Mouse (Mus musculus) CH12.LX (cell line): ENCODE data around the gene Dgkg. TPM values are rescaled to one million over a fixed set of nuclear protein-coding genes. Genes with fewer than 3 reads are reported as not detected.

Experiments
- DNase-seq: peaks from one replicate; pipeline ENCODE4 v3.0.0-alpha.2; 2013; ENCODE audit errors: extremely low read depth
- H3K27ac ChIP-seq: 2 replicates; pipeline ENCODE4 v1.5.1; 2012; ENCODE audit warnings: low read depth, mild to moderate bottlenecking, control low read depth, moderate library complexity; ENCODE audit not compliant: insufficient read depth
- H3K27me3 ChIP-seq: replicated peaks from 2 replicates; pipeline ENCODE3; 2012; ENCODE audit warnings: inconsistent platforms
- H3K36me3 ChIP-seq, 2 experiments: replicated peaks in 1 of 2; 2 replicates each; pipeline versions ENCODE3 to v1.6.1; 2012; ENCODE audit warnings: inconsistent platforms in 1 of 2, low read length in 1 of 2, mild to moderate bottlenecking in 1 of 2, mixed read lengths in 1 of 2, moderate library complexity in 1 of 2; ENCODE audit not compliant: control insufficient read depth in 1 of 2, insufficient read depth in 1 of 2
- H3K4me1 ChIP-seq, 2 experiments: 2 replicates each; pipeline ENCODE4 v1.6.1; 2012; ENCODE audit warnings: inconsistent platforms in 1 of 2, moderate library complexity in 1 of 2; ENCODE audit not compliant: insufficient read depth in 2 of 2, control insufficient read depth in 1 of 2
- H3K4me2 ChIP-seq: 2 replicates; pipeline ENCODE4 v1.6.1; 2012; ENCODE audit warnings: low read depth, mild to moderate bottlenecking, control low read depth; ENCODE audit not compliant: poor library complexity, insufficient read depth, severe bottlenecking
- H3K4me3 ChIP-seq, 3 experiments: fragments of 150-350 bp in 1 of 3; sonication (generic) in 1 of 3; replicated peaks in 1 of 3; 2 replicates each; pipeline versions ENCODE3 to v1.5.1; 2011 to 2012; ENCODE audit warnings: low read depth in 2 of 3, low read length in 2 of 3, mild to moderate bottlenecking in 2 of 3, moderate library complexity in 2 of 3, control low read depth in 1 of 3, improper control_type of control experiment in 1 of 3, inconsistent platforms in 1 of 3, mixed read lengths in 1 of 3; ENCODE audit not compliant: poor library complexity in 1 of 3
- H3K79me2 ChIP-seq: replicated peaks from 2 replicates; pipeline ENCODE4 v1.6.1; 2012; ENCODE audit warnings: mild to moderate bottlenecking, moderate library complexity; ENCODE audit not compliant: control insufficient read depth, poor library complexity, insufficient read depth, severe bottlenecking; ENCODE audit errors: extremely low read depth
- H3K9ac ChIP-seq: 2 replicates; pipeline ENCODE4 v1.6.1; 2012; ENCODE audit warnings: low read depth, mild to moderate bottlenecking, control low read depth, moderate library complexity; ENCODE audit not compliant: insufficient read depth
- H3K9me3 ChIP-seq: replicated peaks from 2 replicates; pipeline ENCODE3; 2012; ENCODE audit warnings: low read length, inconsistent platforms, mixed read lengths
- BHLHE40 ChIP-seq: IDR thresholded peaks from 2 replicates; pipeline ENCODE4 v1.6.1; 2011; ENCODE audit warnings: mild to moderate bottlenecking, low read depth, low read length, improper control_type of control experiment
- CHD1 ChIP-seq: IDR thresholded peaks from 2 replicates; pipeline ENCODE4 v1.6.1; 2012; ENCODE audit warnings: low read depth, low read length, improper control_type of control experiment, inconsistent platforms
- CHD2 ChIP-seq: IDR thresholded peaks from 2 replicates; pipeline ENCODE4 v1.6.1; 2011; ENCODE audit warnings: low read length, improper control_type of control experiment
- CTCF ChIP-seq, 2 experiments: IDR thresholded peaks in 1 of 2; conservative IDR thresholded peaks in 1 of 2; 2 replicates each; pipeline ENCODE4 v1.5.1; 2011 to 2012; ENCODE audit warnings: low read depth in 2 of 2, low read length in 2 of 2, improper control_type of control experiment in 1 of 2, inconsistent platforms in 1 of 2, mild to moderate bottlenecking in 1 of 2, moderate library complexity in 1 of 2
- E2F4 ChIP-seq: IDR thresholded peaks from 2 replicates; pipeline ENCODE4 v1.6.1; 2011; ENCODE audit warnings: low read depth, low read length, improper control_type of control experiment; ENCODE audit not compliant: insufficient replicate concordance
- ELF1 ChIP-seq: IDR thresholded peaks from 2 replicates; pipeline ENCODE4 v1.6.1; 2014; ENCODE audit warnings: low read depth, mild to moderate bottlenecking, inconsistent platforms, low read length, improper control_type of control experiment
- ETS1 ChIP-seq: conservative IDR thresholded peaks from 2 replicates; pipeline ENCODE4 v1.6.1; 2012; ENCODE audit warnings: low read depth, mild to moderate bottlenecking, inconsistent platforms, low read length, improper control_type of control experiment, moderate library complexity
- IRF4 ChIP-seq: IDR thresholded peaks from 2 replicates; pipeline ENCODE4 v1.6.1; 2014; ENCODE audit warnings: low read depth, mild to moderate bottlenecking, inconsistent platforms, low read length, improper control_type of control experiment
- JUN ChIP-seq: IDR thresholded peaks from 2 replicates; pipeline ENCODE4 v1.6.1; 2011; ENCODE audit warnings: low read depth, mild to moderate bottlenecking, low read length, improper control_type of control experiment, moderate library complexity; ENCODE audit not compliant: insufficient read depth
- JUND ChIP-seq: conservative IDR thresholded peaks from 2 replicates; pipeline ENCODE4 v1.6.1; 2011; ENCODE audit warnings: low read depth, low read length, improper control_type of control experiment
- KAT2A ChIP-seq: IDR thresholded peaks from 2 replicates; pipeline ENCODE4 v1.6.1; 2012; ENCODE audit warnings: low read length, improper control_type of control experiment, inconsistent platforms; ENCODE audit not compliant: insufficient replicate concordance
- MAX ChIP-seq: IDR thresholded peaks from 2 replicates; pipeline ENCODE4 v1.6.1; 2011; ENCODE audit warnings: low read length, improper control_type of control experiment
- MAZ ChIP-seq: IDR thresholded peaks from 2 replicates; pipeline ENCODE4 v1.6.1; 2012; ENCODE audit warnings: low read depth, mild to moderate bottlenecking, inconsistent platforms, low read length, improper control_type of control experiment, moderate library complexity
- MXI1 ChIP-seq: IDR thresholded peaks from 2 replicates; pipeline ENCODE4 v1.6.1; 2011; ENCODE audit warnings: mild to moderate bottlenecking, low read depth, low read length, improper control_type of control experiment
- MYC ChIP-seq: IDR thresholded peaks from 2 replicates; pipeline ENCODE4 v1.6.1; 2011; ENCODE audit warnings: low read depth, mild to moderate bottlenecking, improper control_type of control experiment, low read length
- NELFE ChIP-seq: IDR thresholded peaks from 2 replicates; pipeline ENCODE4 v1.6.1; 2011; ENCODE audit warnings: low read depth, low read length, improper control_type of control experiment
- POLR2A ChIP-seq: IDR thresholded peaks from 2 replicates; pipeline ENCODE4 v1.6.1; 2011; ENCODE audit warnings: low read depth, mild to moderate bottlenecking, improper control_type of control experiment, low read length
- POLR2AphosphoS2 ChIP-seq: IDR thresholded peaks from 2 replicates; pipeline ENCODE4 v1.6.1; 2011; ENCODE audit warnings: low read depth, low read length, improper control_type of control experiment
- RAD21 ChIP-seq: IDR thresholded peaks from 2 replicates; pipeline ENCODE4 v1.6.1; 2011; ENCODE audit warnings: low read depth, mild to moderate bottlenecking, low read length, improper control_type of control experiment, moderate library complexity
- RCOR1 ChIP-seq: conservative IDR thresholded peaks from 2 replicates; pipeline ENCODE4 v1.6.1; 2012; ENCODE audit warnings: low read depth, mild to moderate bottlenecking, inconsistent platforms, low read length, improper control_type of control experiment
- SIN3A ChIP-seq: IDR thresholded peaks from 2 replicates; pipeline ENCODE4 v1.6.1; 2012; ENCODE audit warnings: low read length, improper control_type of control experiment, inconsistent platforms
- TCF12 ChIP-seq: IDR thresholded peaks from 2 replicates; pipeline ENCODE4 v1.6.1; 2014; ENCODE audit warnings: low read depth, mild to moderate bottlenecking, inconsistent platforms, low read length, improper control_type of control experiment
- UBTF ChIP-seq: IDR thresholded peaks from 2 replicates; pipeline ENCODE4 v1.6.1; 2012; ENCODE audit warnings: low read depth, mild to moderate bottlenecking, inconsistent platforms, low read length, improper control_type of control experiment, moderate library complexity
- ZC3H11A ChIP-seq: IDR thresholded peaks from 2 replicates; pipeline ENCODE4 v1.6.1; 2012; ENCODE audit warnings: low read depth, mild to moderate bottlenecking, inconsistent platforms, low read length, improper control_type of control experiment
- ZNF384 ChIP-seq: IDR thresholded peaks from 2 replicates; pipeline ENCODE4 v1.6.1; 2012; ENCODE audit warnings: low read depth, low read length, improper control_type of control experiment, inconsistent platforms
- dilution Hi-C: fragments of 300-500 bp; cut with MboI; formaldehyde crosslinking; loops from 2 replicates; pipeline ENCODE4 v1.14.3; 2020; ENCODE audit warnings: low sequenced_read_pairs; ENCODE audit not compliant: extremely low pct_unique_long_range_greater_than_20kb, extremely low pct_ligation_motif_present
- in situ Hi-C: fragments of 300-500 bp; cut with MboI; formaldehyde crosslinking; loops from 3 replicates; pipeline ENCODE4 v1.14.3; 2019; ENCODE audit warnings: low sequenced_read_pairs, low pct_ligation_motif_present, low pct_unique_long_range_greater_than_20kb, mixed read lengths
- polyA plus RNA-seq: library from polyadenylated mRNA; unstranded; fragments of >175 nt; gene quantifications from 2 replicates; pipeline ENCODE4 v1.2.1, GENCODE M21; 2012; ENCODE audit warnings: low read depth; ENCODE audit not compliant: insufficient read length
- total RNA-seq, 2 experiments: library from RNA; depleted of rRNA; stranded (reverse); fragments of 300-350 nt in 1 of 2; fragments of >200 nt in 1 of 2; gene quantifications; 2 replicates each; pipeline ENCODE4 v1.2.3; 2012 to 2014

The Dgkg gene
- total and polyA plus RNA-seq, 3 experiments, result 2.0 to 9.2 (median 3.0) TPM

GRCm38 (mm10) chr16:22460960-22461359, 196.1 kb downstream of the Dgkg start:
- no peak overlapping the region for H3K27ac ChIP-seq
- in situ Hi-C loops, result no loop called here

GRCm38 (mm10) chr16:22452082-22452481, 204.9 kb downstream of the Dgkg start:
- Histone ChIP-seq H3K4me1 (no peaks in the 10 kb centered on the region), H3K4me3 (no peak overlapping the region), H3K36me3 (no peaks in the 10 kb centered on the region), H3K4me2 (no peak overlapping the region), H3K79me2 (no peaks in the 10 kb centered on the region), H3K9me3 (peaks cover 8% of the 10 kb centered on the region), H3K9ac (no peak overlapping the region)
- in situ Hi-C loops, result no loop called here
- no peak for DNase-seq
- TF ChIP-seq UBTF (no peak), ELF1 (no peak), SIN3A (no peak), CHD1 (no peak), CTCF (conservative IDR thresholded peaks at IDR 0.05 in 1 of 2, IDR thresholded peaks at IDR 0.05 in 1 of 2; ENCODE audit: low read depth in 2 of 2, low read length in 2 of 2) (no peak), RCOR1 (no peak), KAT2A (no peak), POLR2A (no peak), MXI1 (no peak), ZC3H11A (no peak), RAD21 (no peak), ZNF384 (no peak), ETS1 (no peak), JUN (no peak), E2F4 (no peak), TCF12 (no peak), MAZ (no peak), MYC (no peak)
- TF ChIP-seq, all 38 proteins: peak for 0
- H3K27me3 ChIP-seq, result peaks cover 8% of the 10 kb centered on the region
- no peak overlapping the region for H3K27ac ChIP-seq
- dilution Hi-C loops, result no loop called here

More at GRCm38 (mm10) chr16:22460960-22461359, 196.1 kb downstream of the Dgkg start:
- TF ChIP-seq ETS1 (no peak), CTCF (conservative IDR thresholded peaks at IDR 0.05 in 1 of 2, IDR thresholded peaks at IDR 0.05 in 1 of 2; ENCODE audit: low read depth in 2 of 2, low read length in 2 of 2) (no peak), ELF1 (no peak), CHD1 (no peak), BHLHE40 (no peak), JUND (no peak), TCF12 (no peak), MAX (no peak), IRF4 (no peak), POLR2AphosphoS2 (no peak), NELFE (no peak), CHD2 (no peak)
- no peak overlapping the region for H3K4me2 ChIP-seq
- DNase-seq, result no peak
- H3K79me2 ChIP-seq, result no peaks in the 10 kb centered on the region
- H3K36me3 ChIP-seq, result no peaks in the 10 kb centered on the region
- H3K27me3 ChIP-seq, result peaks cover 19% of the 10 kb centered on the region
- H3K9me3 ChIP-seq, result no peaks in the 10 kb centered on the region
- dilution Hi-C loops, result no loop called here
- no peak overlapping the region for H3K4me3 ChIP-seq
- peaks cover 3 to 12% of the 10 kb centered on the region in 2 experiments for H3K4me1 ChIP-seq
- H3K9ac ChIP-seq, result no peak overlapping the region
